Mouse (Mus musculus): ENCODE data around the gene Angpt4.

Angpt4 gene

GRCm38 (mm10) chr2:151910919-151911500 is at the start of gene Angpt4:
Angpt4 (plus strand) TSS chr2:151911210.
- DNase-seq: no peak

GRCm38 (mm10) chr2:151862257-151862810 is 48.7 kb upstream of the Angpt4 start:
- no peak for DNase-seq

GRCm38 (mm10) chr2:151864941-151865340 is 46.1 kb upstream of the Angpt4 start:
- DNase-seq: no peak

- DNase-seq: peak; percentile 76
These were observed 44.5 kb upstream of the Angpt4 start for GRCm38 (mm10) chr2:151866487-151866886.

- DNase-seq: no peak
These were observed 42.8 kb upstream of the Angpt4 start for GRCm38 (mm10) chr2:151868196-151868595.

GRCm38 (mm10) chr2:151874551-151874950 is 36.5 kb upstream of the Angpt4 start:
- DNase-seq: peak; percentile 60

GRCm38 (mm10) chr2:151876012-151876485 is 35.0 kb upstream of the Angpt4 start:
- peak; percentile 44 for DNase-seq

- DNase-seq: no peak
These were observed 32.4 kb upstream of the Angpt4 start for GRCm38 (mm10) chr2:151878645-151879044.

GRCm38 (mm10) chr2:151879760-151880159 is 31.2 kb upstream of the Angpt4 start:
- no peak for DNase-seq

- peak; percentile 38 for DNase-seq
These were observed 20.0 kb upstream of the Angpt4 start for GRCm38 (mm10) chr2:151891031-151891430.

GRCm38 (mm10) chr2:151893122-151893774 is 17.8 kb upstream of the Angpt4 start:
- DNase-seq: no peak

- DNase-seq: no peak
These were observed 16.6 kb upstream of the Angpt4 start for GRCm38 (mm10) chr2:151894209-151894980.

- DNase-seq: no peak
These were observed 15.1 kb upstream of the Angpt4 start for GRCm38 (mm10) chr2:151895911-151896310.

- DNase-seq: no peak
These were observed 12.9 kb upstream of the Angpt4 start for GRCm38 (mm10) chr2:151898106-151898505.

- no peak for DNase-seq
These were observed 10.2 kb upstream of the Angpt4 start for GRCm38 (mm10) chr2:151900845-151901244.

- no peak for DNase-seq
These were observed 7.7 kb upstream of the Angpt4 start for GRCm38 (mm10) chr2:151903267-151903666.

- no peak for DNase-seq
These were observed 7.1 kb upstream of the Angpt4 start for GRCm38 (mm10) chr2:151903933-151904332.

- no peak for DNase-seq
These were observed 6.4 kb upstream of the Angpt4 start for GRCm38 (mm10) chr2:151904636-151905035.

GRCm38 (mm10) chr2:151907020-151907419 is 4.0 kb upstream of the Angpt4 start:
- DNase-seq: no peak

GRCm38 (mm10) chr2:151909386-151909785 is 1.6 kb upstream of the Angpt4 start:
- no peak for DNase-seq

- DNase-seq: no peak
These were observed 512 bp upstream of the Angpt4 start for GRCm38 (mm10) chr2:151910498-151910897.

GRCm38 (mm10) chr2:151911751-151912150 is 741 bp downstream of the Angpt4 start:
- DNase-seq: no peak

- DNase-seq: no peak
These were observed 3.1 kb downstream of the Angpt4 start for GRCm38 (mm10) chr2:151914120-151914519.

- DNase-seq: no peak
These were observed 4.1 kb downstream of the Angpt4 start for GRCm38 (mm10) chr2:151915111-151915510.
